Mouse (Mus musculus) midbrain, embryonic 13.5 days (tissue): ENCODE data around the gene Epp13. TPM values are rescaled to one million over a fixed set of nuclear protein-coding genes. Genes with fewer than 3 reads are reported as not detected.
"Not testable (repeated sequence)": the region's sequence is repeated elsewhere in the genome, so short reads cannot be mapped to it uniquely, and the experiment has no call there.

Experiments
- ATAC-seq: fragments of 200-750 bp; cut with Nextera tagmentation; 2 replicates; pipeline ENCODE4 v1.8.0; 2017; ENCODE audit warnings: mild to moderate bottlenecking, moderate TSS enrichment, moderate library complexity
- H3K27ac ChIP-seq: fragments of 300-500 bp; sonication (generic); 2 replicates; pipeline ENCODE4 v1.5.1; 2015; ENCODE audit warnings: inconsistent platforms, mild to moderate bottlenecking, moderate library complexity
- H3K27me3 ChIP-seq: fragments of 300-500 bp; sonication (generic); 2 replicates; pipeline ENCODE4 v1.6.1; 2015; ENCODE audit warnings: mild to moderate bottlenecking, inconsistent platforms
- H3K36me3 ChIP-seq: fragments of 300-500 bp; sonication (generic); 2 replicates; pipeline ENCODE4 v1.6.1; 2015; ENCODE audit warnings: mild to moderate bottlenecking, inconsistent platforms
- H3K4me1 ChIP-seq: fragments of 300-500 bp; sonication (generic); replicated peaks from 2 replicates; pipeline ENCODE4 v1.6.1; 2015; ENCODE audit warnings: inconsistent platforms
- H3K4me2 ChIP-seq: fragments of 300-500 bp; sonication (generic); replicated peaks from 2 replicates; pipeline ENCODE4 v1.6.1; 2015; ENCODE audit warnings: moderate library complexity, mild to moderate bottlenecking, inconsistent platforms
- H3K4me3 ChIP-seq: fragments of 300-500 bp; sonication (generic); replicated peaks from 2 replicates; pipeline ENCODE4 v1.5.1; 2015; ENCODE audit warnings: mild to moderate bottlenecking, inconsistent platforms
- H3K9ac ChIP-seq: fragments of 300-500 bp; sonication (generic); replicated peaks from 2 replicates; pipeline ENCODE4 v1.6.1; 2015; ENCODE audit warnings: mild to moderate bottlenecking, inconsistent platforms
- H3K9me3 ChIP-seq: fragments of 300-500 bp; sonication (generic); 2 replicates; pipeline ENCODE4 v1.6.1; 2016; ENCODE audit warnings: mild to moderate bottlenecking, inconsistent platforms
- WGBS: fragments of 180-500 bp; shearing (Covaris S2); methylation state at CpG from one replicate; pipeline ENCODE4 v1.1.7; 2015; 5-methylcytosine and 5-hydroxymethylcytosine counted together
- polyA plus RNA-seq: library from polyadenylated mRNA; unstranded; fragments of >200 nt; fragmentation: Nextera tagmentation; extraction: Ambion mirVana; gene quantifications from 2 replicates; pipeline ENCODE4 v1.2.1, GENCODE M21; 2015

The Epp13 gene
- 0.31 TPM in 1 of 2 replicates, not detected in the other for polyA plus RNA-seq

DNA sequence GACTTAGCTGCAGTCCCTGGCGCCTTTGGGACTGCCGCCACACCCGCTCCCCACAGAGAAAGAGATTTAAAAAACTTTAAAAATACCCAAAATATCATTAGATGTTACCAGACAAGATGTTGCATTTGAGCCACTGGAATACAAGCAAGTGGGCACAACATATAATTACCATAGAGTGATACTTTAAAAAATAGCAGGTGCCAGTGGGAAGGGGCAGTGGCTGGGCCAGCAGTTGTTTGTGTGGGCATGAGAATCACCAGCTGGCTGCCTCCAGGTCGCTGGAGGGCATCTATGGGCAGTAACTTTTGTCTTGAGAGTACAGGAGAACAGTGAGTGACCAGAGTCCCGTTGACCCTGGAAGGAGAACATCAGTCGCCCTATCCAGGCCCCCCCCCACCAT is at the start of gene Epp13:
Gene Epp13, plus strand, starts transcription at position 301 of the 400 bp plus-strand sequence.
- 0 out of 2 replicates have a peak, but pooled peaks cover 3% of the 10 kb centered on the region for H3K9me3 ChIP-seq
- no peak within 1 kb of the TSS for H3K9ac ChIP-seq
- no peak within 1 kb of the TSS for H3K4me3 ChIP-seq
- H3K4me1 ChIP-seq, result no peaks in the 10 kb centered on the region
- H3K27ac ChIP-seq, result no peak within 1 kb of the TSS
- H3K36me3 ChIP-seq, result no peaks in the 10 kb centered on the region
- WGBS, result 83% methylated on average over 6 of the region's 6 CpGs
- no peaks in the 10 kb centered on the region for H3K27me3 ChIP-seq
- no peak for ATAC-seq
- no peak within 1 kb of the TSS for H3K4me2 ChIP-seq

DNA sequence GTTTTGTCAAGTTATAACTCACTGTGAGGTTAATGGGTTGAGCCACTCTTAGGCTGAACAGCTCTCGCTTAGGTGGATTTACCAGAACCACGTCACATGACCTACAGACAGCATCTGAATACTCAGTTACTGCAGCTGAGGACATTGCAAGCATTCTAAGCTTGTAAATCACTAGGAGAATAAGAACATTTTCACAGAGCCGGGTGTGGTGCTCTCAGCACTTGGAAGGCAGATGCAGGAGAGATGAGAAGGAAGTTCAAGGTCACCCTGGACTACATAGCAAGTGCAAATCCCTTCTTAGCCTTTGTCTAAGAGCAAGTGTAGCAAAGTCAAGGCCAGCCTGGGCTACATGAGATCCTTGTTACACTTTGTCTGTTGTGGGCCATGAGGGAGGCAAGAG is 48.3 kb upstream of the Epp13 start:
- Histone ChIP-seq H3K27me3 (no peaks in the 10 kb centered on the region), H3K27ac (no peak overlapping the region), H3K9me3 (0 out of 2 replicates have a peak, but pooled peaks cover 4% of the 10 kb centered on the region), H3K4me2 (no peak overlapping the region), H3K4me1 (no peaks in the 10 kb centered on the region), H3K9ac (no peak overlapping the region), H3K4me3 (no peak overlapping the region), H3K36me3 (no peaks in the 10 kb centered on the region)
- ATAC-seq, result no peak
- WGBS, result 84% methylated on average over 3 of the region's 3 CpGs

DNA sequence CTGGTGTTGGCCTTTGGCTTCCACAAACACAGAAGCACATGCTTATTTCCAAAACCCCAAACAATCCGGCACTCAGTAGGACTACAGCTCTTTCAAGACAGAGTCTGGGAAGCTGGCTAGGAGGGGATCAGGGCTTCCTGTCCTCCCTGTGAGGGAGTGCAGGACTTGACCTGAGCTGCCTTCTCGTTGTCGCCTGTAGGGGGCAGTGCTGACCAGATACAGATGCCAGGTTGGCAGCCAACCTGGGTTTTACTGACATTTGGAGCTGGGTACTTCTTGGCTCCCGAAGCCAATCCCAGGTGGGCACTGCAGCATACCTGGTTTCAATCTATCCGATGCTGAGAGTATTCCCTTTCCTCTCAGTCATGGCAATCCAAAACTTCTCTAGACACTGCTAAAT is 39.4 kb upstream of the Epp13 start:
- Histone ChIP-seq H3K4me3 (no peak overlapping the region), H3K9ac (no peak overlapping the region), H3K9me3 (no peaks in the 10 kb centered on the region; the same call in 1 of the 2 replicates), H3K27me3 (no peaks in the 10 kb centered on the region), H3K4me1 (no peaks in the 10 kb centered on the region), H3K4me2 (no peak overlapping the region), H3K27ac (no peak overlapping the region), H3K36me3 (no peaks in the 10 kb centered on the region)
- ATAC-seq, result no peak
- 57% methylated on average over 5 of the region's 5 CpGs for whole genome bisulfite sequencing

DNA sequence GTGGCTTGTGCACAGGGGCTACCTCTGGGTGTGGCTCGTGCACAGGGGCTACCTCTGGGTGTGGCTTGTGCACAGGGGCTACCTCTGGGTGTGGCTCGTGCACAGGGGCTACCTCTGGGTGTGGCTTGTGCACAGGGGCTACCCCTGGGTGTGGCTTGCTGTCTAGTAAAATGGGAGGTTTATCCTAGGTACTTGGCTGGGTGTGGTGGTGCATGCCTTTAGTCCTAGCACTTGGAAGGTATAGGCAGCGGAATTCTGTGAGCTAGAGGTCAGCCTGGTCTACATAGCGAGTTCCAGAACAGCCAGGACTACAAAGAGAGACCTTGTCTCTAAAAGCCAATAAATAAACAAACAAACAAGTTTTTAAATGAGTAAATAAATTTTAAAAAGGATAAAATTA is 37.8 kb upstream of the Epp13 start:
- not testable (repeated sequence) for H3K27me3 ChIP-seq, H3K9ac ChIP-seq, H3K36me3 ChIP-seq, ATAC-seq, H3K9me3 ChIP-seq, H3K4me3 ChIP-seq, H3K4me2 ChIP-seq, H3K4me1 ChIP-seq, H3K27ac ChIP-seq
- WGBS, result 73% methylated on average over 4 of the region's 4 CpGs

DNA sequence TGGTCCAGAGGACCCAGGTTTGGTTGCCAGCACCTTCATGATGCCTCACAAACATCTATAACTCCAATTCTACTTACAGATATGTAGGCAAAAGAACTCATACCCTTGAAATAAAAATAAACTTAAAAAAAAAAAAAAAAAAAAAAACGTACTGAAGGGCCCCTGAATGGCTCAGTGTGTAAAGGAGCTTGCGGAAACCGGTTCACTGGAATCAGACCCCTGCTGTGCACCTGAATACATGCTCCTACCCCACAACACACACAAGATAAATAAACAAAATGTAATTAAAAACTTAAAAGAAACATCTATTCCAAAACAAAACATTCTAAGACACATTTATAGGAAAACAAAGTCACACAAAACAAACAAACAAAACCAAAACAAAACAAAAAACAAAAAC is 32.4 kb upstream of the Epp13 start:
- H3K4me3 ChIP-seq, result no peak overlapping the region
- H3K36me3 ChIP-seq, result no peaks in the 10 kb centered on the region
- H3K9ac ChIP-seq, result no peak overlapping the region
- no peak overlapping the region for H3K27ac ChIP-seq
- no peaks in the 10 kb centered on the region for H3K4me1 ChIP-seq
- H3K9me3 ChIP-seq, result peaks cover 8% of the 10 kb centered on the region; the same call in 1 of the 2 replicates
- WGBS, result 43% methylated on average over 3 of the region's 3 CpGs
- no peak for ATAC-seq
- H3K4me2 ChIP-seq, result no peak overlapping the region
- no peaks in the 10 kb centered on the region for H3K27me3 ChIP-seq

GRCm38 (mm10) chr7:6221978-6222377 is 30.5 kb upstream of the Epp13 start, which contains the start of gene Zscan5b:
Gene Zscan5b (plus strand): TSS chr7:6222278.
- Histone ChIP-seq H3K4me1 (no peaks in the 10 kb centered on the region), H3K4me3 (no peak within 1 kb of the TSS), H3K36me3 (no peaks in the 10 kb centered on the region), H3K4me2 (no peak within 1 kb of the TSS), H3K9ac (no peak within 1 kb of the TSS), H3K9me3 (peaks cover 8% of the 10 kb centered on the region; the same call in 1 of the 2 replicates), H3K27ac (no peak within 1 kb of the TSS), H3K27me3 (no peaks in the 10 kb centered on the region)
- no peak for ATAC-seq
- 92% methylated on average over 12 of the region's 12 CpGs for WGBS

DNA sequence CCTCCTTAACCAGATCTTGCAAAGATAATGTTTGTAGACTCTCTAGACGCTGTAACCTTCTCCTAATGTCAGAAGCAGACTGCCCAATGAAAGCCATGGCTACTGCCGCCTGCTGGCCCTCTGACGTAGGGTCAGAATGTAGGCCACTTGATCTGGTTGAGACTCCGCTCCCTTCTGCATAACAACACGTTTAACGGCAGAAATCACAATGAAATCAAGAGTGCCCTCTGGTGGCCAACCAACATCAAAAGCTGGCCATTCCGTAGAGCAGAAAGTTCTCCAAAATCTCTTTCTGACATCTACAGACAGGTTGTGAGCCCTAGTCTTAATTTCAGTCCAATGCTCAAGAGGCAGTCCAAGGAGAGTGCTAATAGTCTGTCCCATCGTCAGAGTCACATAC is 24.0 kb upstream of the Epp13 start:
- H3K27me3 ChIP-seq, H3K9me3 ChIP-seq, H3K4me3 ChIP-seq, H3K27ac ChIP-seq, H3K4me1 ChIP-seq, H3K4me2 ChIP-seq, H3K36me3 ChIP-seq, H3K9ac ChIP-seq, ATAC-seq: not testable (repeated sequence)
- 56% methylated on average over 8 of the region's 8 CpGs for WGBS

DNA sequence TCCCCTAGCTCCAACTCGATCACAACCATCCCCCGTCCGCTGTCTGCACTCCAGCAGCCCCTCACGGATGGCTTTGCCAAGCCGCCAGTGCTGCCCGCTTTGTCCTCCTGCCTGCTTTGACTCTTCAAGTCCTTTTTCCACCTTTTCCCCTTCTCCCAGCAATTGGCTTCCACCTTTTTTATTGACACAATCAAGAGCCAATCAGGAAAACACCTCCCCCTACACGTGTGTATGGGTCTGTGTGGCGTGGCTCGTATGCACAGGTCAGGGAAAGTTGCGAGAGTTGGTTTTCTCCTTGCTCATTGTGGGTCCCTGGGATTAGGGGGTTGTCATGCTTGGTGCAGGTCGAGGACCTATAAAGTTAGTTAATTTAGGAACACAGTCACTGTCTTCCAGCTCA is 12.7 kb upstream of the Epp13 start:
- no peaks in the 10 kb centered on the region for H3K27me3 ChIP-seq
- ATAC-seq, result no peak
- no peaks in the 10 kb centered on the region for H3K36me3 ChIP-seq
- no peak overlapping the region for H3K9ac ChIP-seq
- peaks cover 3% of the 10 kb centered on the region; the same call in 1 of the 2 replicates for H3K9me3 ChIP-seq
- WGBS, result 52% methylated on average over 11 of the region's 11 CpGs
- no peak overlapping the region for H3K27ac ChIP-seq
- H3K4me3 ChIP-seq, result no peak overlapping the region
- no peaks in the 10 kb centered on the region for H3K4me1 ChIP-seq
- H3K4me2 ChIP-seq, result no peak overlapping the region

- not testable (repeated sequence) for H3K4me1 ChIP-seq, H3K27ac ChIP-seq, H3K9ac ChIP-seq, H3K27me3 ChIP-seq, H3K36me3 ChIP-seq, H3K4me3 ChIP-seq, ATAC-seq, H3K9me3 ChIP-seq, H3K4me2 ChIP-seq
- WGBS, result 11% methylated on average over 1 of the region's 1 CpGs
Observed at GRCm38 (mm10) chr7:6240841-6241425, 11.6 kb upstream of the Epp13 start.

DNA sequence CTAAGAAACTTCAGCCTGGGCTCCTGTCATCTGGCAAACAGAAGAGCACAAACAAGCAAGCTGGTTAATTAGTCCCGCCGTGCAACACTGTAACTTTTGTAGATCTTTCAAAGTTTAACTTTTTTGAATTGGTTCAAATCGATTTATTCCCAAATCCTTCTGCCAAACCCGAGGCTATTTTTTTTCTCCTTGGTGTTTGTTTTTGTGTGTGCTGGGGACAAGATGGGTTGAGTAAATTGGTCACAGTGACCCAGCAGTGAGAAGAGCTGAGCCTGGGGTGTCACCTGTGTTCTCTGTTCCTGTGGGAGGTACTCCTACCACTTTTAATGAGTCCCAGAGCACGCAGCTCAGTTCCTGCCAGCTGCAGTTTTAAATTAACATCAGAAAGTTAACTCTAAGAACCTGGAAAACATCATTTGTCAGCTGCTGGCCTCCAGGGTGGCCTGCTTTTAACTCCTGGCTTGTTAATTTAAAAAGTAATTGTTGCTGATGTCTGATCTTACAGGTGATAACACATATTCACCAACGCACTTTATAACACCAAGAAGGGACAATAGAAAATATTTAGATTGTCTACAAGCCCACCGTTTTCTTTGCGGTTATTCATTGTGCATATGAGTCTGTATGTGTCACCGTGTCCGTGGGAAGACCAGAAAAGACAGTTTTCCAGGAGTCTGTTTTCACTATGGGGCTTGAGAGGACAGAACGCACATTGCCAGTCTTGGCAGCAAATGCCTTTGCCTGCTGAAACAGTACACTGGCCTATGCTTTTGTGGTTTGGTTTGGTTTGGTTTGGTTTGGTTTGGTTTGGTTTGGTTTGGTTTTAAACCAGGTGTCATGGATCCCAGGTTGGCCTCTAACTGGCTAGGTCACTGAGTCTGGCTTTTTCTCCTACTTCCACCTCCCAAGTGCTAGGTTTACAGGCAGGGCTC is 7.9 kb upstream of the Epp13 start:
- no peaks in the 10 kb centered on the region for H3K9me3 ChIP-seq
- ATAC-seq, result no peak
- no peaks in the 10 kb centered on the region for H3K27me3 ChIP-seq
- no peak overlapping the region for H3K27ac ChIP-seq
- no peaks in the 10 kb centered on the region for H3K4me1 ChIP-seq
- 64% methylated on average over 11 of the region's 11 CpGs for WGBS
- H3K9ac ChIP-seq, result no peak overlapping the region
- H3K36me3 ChIP-seq, result no peaks in the 10 kb centered on the region
- H3K4me3 ChIP-seq, result no peak overlapping the region
- no peak overlapping the region for H3K4me2 ChIP-seq

- 94% methylated on average over 5 of the region's 5 CpGs for WGBS
- no peak for ATAC-seq
- Histone ChIP-seq H3K27me3 (no peaks in the 10 kb centered on the region), H3K9ac (no peak overlapping the region), H3K4me3 (no peak overlapping the region), H3K4me2 (no peak overlapping the region), H3K36me3 (no peaks in the 10 kb centered on the region), H3K4me1 (no peaks in the 10 kb centered on the region), H3K9me3 (0 out of 2 replicates have a peak, but pooled peaks cover 3% of the 10 kb centered on the region), H3K27ac (no peak overlapping the region)
Observed at GRCm38 (mm10) chr7:6254451-6254850, 1.9 kb downstream of the Epp13 start.

DNA sequence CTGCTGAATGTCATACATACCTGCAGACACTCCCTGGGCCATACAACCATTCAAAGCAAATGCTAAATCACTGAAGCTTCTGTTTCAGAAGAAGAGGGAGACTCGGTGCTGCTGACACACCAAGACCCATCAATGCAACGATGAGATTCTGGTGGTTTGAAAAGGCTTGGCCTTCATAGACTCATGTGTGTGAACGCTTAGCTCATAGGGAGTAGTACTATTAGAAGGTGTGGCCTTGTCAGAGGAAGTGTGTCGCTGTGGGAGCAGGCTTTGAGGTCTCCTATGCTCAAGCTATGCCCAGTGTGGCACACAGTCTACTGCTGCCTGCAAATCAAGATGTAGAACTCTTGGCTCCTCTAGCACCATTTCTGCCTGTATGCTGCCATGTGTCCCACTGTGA is 4.9 kb downstream of the Epp13 start:
- Histone ChIP-seq H3K36me3 (no peaks in the 10 kb centered on the region), H3K27ac (no peak overlapping the region), H3K9me3 (0 out of 2 replicates have a peak, but pooled peaks cover 3% of the 10 kb centered on the region), H3K4me3 (no peak overlapping the region), H3K27me3 (no peaks in the 10 kb centered on the region), H3K9ac (no peak overlapping the region), H3K4me1 (no peaks in the 10 kb centered on the region), H3K4me2 (no peak overlapping the region)
- 84% methylated on average over 4 of the region's 4 CpGs for WGBS
- ATAC-seq, result no peak
